Mouse (Mus musculus) ES-CJ7 (cell line): ENCODE data around the gene Plin3.

Experiments used
- DNase-seq: peaks from one replicate; pipeline ENCODE4 v3.0.0; 2011; ENCODE audit warnings: low read depth, low spot score

The Plin3 gene

DNA sequence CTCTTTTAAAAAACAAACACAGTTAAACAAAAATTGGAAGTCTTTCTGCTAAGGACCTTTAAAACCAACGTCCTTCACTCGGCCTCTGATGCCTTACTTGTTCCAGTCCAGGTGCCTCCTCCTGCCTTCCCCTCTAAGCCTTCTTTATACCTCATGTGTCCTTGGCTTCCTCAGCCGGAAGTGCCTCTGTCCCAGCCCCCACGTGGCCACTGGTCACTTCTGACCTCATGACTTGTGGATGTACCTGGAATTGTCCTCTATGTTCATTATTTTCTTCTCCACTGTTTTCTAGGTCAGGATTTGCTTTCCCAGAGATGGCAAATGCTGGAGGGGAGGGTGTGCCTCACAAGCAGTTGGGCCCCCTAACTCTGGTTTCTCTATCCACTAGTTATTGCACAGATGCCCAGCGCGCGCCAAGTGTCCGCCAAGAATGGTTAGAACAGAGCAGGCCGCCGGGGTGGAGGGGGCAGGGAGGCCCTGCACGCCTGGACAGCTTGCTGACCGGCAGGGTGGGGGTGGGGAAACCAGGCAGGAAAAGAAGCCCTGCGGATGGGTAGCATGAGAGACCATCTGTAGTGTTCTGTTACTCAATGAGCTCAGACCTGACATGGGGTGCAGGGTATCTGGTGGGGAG, 9.8 kb upstream of the Plin3 start:
- no peak for DNase-seq

DNA sequence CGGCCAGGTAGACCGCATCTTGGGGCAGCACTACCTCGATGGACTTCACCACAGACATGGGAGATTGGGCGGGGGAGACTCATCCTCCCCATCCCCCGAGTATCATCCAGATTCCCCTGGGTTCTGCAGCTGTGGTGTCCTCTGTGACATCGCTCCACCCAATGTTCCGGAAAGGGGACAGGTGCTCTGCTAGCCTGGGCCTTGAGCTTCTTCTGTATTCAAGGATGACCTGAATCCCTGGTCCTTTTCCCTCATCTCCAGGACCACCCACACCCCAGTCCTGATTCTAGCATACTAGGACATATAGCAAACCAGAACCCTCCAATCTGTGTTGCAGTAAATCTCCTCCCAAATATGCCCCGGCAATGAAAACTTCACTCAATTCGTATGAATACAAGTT, 7.5 kb upstream of the Plin3 start, which contains the start of gene Arrdc5:
Gene Arrdc5, minus strand, starts transcription at position 101 of the 400 bp plus-strand sequence.
- DNase-seq: no peak

DNA sequence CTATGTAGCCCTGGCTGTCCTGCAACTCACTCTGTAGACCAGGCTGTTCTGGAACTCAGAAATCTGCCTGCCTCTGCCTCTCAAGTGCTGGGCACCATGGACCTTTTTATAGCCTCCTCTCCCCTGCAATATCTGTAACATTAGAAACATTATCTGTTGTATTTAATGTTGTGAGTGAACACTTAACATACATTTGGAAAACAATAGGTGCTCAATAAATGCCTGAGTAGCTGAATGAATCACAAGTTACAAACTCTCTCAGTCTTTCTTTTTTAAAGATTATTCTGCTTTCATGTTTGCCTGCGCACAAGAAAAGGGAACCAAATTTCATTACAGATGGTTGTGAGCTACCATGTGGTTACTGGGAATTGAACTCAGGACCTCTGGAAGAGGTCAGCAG, 5.6 kb upstream of the Plin3 start:
- DNase-seq: no peak

DNA sequence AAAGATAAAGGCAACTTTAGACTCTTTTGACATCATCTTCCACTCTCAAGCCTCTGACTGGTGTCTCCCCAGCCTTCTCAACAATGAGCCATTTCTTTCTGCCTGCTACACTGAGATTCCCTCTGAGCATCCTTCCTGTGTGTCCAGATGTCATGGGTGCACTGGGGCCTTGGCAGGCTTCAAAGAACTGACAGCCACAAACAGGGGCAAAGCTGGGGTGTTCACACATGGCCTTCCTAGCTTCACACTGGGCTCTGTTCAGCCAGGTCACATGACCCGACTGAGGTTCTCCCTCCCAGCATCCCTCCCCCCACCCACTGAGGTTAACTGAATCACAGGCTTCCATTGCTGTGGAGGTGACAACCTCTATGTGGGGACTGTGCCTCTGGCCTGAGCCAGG, 3.5 kb upstream of the Plin3 start:
- DNase-seq: no peak

DNA sequence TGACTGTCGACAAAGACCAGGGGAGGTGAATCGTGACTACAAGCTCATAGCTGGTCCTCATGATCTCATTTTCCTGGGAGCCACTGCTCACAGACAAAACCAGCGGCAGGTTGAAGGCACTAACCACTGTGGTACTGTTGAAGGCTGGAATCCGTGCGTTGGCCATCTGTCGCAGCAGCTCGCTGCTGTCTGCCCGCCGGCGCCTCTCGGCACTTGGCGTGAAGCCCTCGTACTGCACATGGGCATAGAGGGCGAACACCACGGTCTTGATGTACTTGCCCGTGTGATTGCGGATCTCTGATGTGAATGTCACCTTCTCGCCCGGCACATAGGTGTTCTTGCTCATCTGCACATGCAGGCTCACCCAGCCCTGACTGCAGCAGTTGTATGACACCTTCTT, 1.6 kb upstream of the Plin3 start:
- DNase-seq: no peak

DNA sequence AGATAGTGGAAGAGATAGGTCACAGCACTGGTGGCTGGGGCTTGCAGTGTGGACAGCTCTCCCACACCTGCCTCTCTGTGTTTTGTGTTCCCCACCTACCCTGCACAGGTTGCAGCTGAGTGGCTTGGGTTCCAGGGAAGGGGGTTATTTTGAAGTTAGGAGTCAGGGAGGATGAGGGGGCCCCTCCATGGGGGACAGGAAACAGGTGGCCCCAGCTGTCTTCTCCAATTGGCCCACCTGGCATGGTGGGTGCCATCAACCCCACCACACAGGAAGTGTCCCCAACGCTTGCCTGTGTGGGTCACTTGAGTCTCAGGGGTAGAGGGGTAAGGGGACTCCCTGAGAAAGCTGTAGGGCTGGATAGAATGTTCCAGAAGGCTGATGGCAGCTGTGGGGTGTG, 618 bp upstream of the Plin3 start:
- no peak for DNase-seq

DNA sequence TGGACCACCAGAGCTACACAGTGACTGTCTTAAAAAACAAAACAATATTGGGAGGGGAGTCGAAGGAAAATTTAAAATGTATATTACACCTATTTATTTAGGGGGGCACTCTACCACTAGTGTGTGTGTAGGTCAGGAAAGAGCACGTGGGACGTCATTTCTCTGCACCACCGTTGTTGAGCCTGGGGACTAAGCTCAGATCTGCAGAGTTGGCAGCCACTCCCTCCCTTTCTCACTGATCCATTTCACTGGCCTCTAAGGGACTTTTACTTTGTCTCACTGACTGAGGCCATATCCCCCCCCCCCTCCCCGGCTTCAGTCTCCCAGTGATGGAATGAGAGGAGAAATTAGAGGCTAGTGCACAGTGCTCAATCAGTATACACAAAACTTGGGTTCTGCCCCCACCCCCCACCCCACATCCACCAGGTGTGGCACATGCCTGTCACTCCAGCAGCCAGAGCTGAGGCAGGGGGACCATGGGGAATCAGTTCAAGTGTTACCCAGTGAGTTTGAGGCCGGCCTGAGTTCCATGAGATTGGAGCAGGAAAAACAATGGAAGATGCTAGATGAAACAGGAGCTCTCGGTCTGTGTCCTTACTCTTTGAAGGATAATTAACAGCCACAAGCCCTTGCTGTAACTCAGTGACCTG, 722 bp downstream of the Plin3 start:
- no peak for DNase-seq

DNA sequence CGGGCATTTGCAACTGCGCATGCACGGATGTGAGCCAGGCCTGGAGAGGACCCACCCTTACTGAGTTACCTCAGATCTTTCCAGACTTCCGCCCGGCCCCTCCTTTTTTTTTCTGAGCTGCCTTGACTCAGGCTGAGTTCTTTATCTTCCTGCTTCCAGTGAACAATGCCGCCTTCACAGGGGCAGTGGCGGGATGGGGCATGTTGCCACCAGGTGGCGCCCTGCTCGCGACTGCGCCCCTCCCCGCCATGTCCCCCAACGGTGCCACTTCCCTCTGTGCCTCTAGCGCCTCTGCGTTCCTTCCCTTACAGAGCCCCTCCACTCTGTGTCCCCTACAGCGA, 1.5 kb downstream of the Plin3 start:
- DNase-seq: peak; percentile 97

DNA sequence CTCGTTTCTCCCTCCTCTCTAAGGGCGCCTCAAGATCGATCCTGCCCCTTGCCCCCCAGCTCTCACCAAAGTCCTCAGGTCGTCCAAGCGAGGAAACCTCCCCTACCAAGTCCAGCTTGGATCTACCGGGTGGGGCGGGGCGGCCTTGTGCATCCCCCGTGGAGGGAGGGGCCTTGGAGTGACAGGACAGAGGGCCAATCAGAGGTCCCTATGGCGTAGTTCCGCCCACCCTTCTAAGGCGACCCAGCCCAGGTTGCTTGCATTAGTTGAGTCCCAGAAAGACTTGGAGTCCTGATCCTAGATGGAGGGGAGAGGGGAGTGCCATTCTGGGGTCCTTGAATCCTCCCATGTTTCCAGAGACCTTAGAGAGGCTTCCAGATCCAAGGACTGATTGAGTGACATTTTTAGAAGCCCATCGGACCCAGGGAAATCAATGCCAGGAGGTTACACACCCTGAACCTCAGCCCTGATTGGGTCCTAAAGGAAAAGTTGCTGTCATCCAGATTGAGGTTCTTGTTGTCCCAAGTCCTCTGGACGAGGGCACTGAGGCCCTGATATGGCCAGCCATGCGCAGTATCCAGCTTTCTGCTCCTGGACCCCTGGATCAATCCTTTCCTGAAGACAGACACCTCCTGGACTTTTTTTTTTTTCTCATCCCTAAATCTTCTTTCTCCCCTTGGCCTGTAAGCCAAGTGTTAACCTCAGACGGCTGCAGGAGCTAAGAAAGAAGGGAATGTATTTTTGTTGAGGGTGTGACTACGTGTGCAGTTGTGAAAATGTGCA, 2.1 kb downstream of the Plin3 start:
- peak; percentile 96 for DNase-seq

DNA sequence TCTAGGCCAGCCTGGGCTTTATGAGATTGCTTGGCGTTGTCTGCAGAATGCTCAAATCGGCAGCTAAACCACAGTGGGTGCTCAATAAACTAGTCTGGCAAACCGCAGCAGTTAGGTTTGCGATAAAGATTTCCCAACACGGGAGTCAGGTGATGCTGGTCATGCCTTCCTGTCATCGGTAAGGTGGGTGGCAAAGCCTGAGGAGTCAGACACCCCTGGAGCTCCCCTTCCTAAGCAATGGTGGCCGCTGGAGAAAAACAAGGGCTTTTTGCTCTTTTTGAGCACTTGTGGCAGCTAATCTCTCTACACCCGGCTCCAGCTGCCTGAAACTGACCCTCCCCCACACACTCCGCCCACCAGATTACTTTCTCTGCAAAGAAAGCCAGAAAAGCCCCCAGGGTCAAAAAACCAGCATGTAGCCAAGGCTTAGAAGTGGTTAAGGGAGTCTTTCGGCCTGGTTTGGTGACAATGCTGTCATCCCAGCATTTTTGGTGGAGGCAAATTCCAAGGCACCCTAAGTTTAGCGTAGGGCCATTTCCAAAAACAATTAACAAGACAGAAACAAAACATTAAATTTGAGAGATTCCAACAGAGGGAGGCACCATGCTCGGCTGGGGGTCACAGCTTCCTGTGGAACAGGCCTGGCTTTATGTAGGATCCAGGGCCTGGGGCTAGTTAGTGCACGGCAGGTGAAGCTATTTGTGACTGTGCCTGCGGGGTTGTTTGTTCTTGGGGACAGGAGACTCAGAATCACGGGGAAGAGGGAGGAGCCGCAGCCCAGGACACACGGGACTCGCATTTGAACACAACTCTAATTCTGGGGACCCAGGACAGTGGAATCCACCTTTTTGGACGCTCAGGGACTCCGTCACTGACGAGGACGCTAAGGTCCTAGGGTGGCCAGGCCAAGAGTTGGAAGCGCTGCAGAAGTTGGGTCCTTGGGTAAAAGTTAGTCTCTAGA, 3.0 kb downstream of the Plin3 start:
- DNase-seq: peak; percentile 88

DNA sequence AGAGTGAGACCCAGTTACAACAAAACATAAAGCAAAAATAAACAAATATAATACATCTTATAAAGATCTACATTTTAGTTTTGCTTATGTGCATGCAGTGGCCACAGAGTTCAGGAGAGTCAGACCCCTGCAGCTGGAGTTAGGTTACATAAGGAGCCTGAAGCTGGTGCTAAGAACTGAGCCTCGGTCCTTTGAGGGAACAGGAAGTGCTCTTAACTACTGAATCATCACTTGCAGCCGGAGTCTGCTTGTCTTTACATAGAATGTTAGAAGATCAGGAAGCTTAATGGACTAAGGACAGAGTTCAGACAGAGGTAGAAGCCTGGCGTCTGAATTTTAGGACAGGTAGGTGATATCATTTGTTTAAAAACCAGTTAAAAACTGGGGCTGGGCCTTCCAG, 3.8 kb downstream of the Plin3 start:
- no peak for DNase-seq

DNA sequence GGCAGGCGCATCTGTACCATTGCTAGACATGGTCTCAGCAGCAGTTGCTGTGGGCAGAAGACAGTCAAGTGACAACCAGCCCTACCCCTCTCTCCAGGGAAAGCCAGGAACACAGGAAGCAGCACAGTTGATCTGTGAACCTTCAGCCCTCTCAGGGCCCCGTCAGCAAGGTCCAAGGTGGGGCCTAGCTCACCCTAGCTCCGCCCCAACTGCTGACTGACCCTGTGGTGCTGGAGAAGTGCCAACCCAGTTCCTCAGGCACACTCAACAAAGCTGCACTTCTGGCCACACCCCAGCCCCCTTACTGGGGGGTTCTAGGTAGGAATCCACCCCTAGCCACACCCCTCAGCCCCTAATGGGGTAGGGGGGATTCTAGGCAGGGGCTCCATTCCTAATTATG, 4.8 kb downstream of the Plin3 start:
- DNase-seq: peak; percentile 76

DNA sequence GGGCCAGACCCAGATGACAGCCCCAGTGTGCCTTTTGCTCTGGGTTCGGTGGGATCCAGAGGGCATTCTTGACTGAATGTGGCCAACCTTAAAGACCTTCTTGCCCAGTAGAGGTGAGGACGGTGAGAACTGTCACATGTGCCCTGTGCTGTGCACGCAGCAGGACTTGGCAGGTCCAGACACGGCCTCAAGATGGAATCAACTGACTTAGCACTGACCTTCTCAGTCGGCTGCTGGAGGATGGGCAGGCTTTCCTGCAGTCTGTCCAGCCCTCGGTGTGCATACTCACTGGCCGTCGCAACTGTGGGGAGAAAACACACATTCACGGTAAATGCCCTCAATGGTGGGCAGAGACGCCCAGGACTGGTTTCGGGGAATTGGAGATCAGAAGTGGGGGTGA, 6.7 kb downstream of the Plin3 start:
- DNase-seq: no peak

DNA sequence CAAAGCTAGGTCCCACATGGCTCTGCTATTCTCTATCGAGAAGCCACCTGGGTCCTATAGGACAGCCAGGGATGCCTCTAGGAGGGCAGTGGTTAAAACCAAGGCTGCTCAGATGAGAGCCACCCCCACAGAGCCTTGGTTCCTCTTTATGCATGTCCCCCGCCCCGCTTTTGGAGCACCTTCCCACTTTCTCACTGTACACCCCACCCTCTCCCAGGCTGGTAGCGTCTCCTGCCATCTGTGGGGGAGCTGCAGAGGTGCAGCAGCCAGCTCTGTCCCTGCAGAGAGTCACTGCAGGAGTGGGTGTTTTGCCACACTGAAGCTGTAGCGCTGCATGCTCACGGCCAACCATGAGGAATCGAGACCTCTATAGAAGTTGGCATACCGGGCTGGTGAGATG, 9.4 kb downstream of the Plin3 start:
- no peak for DNase-seq

DNA sequence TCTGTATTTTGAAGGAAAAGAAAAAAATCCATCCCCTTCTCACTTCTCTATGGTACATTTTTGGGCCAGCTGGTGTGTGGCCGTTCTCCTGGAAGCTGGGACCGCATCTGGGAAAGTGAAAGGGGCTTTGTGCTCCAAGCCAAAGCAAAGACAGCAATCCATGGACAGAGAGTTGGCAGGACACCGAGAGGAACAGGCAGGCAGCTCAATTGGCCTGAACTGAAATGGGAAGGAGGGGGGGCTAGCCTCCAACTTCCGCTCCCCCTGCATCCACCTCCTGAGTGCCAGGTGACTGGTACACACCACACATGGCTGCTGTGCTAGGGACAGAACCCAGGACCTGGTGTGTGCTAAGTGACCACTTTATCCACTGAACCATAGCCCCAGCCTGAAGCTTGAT, 9.9 kb downstream of the Plin3 start:
- no peak for DNase-seq

DNA sequence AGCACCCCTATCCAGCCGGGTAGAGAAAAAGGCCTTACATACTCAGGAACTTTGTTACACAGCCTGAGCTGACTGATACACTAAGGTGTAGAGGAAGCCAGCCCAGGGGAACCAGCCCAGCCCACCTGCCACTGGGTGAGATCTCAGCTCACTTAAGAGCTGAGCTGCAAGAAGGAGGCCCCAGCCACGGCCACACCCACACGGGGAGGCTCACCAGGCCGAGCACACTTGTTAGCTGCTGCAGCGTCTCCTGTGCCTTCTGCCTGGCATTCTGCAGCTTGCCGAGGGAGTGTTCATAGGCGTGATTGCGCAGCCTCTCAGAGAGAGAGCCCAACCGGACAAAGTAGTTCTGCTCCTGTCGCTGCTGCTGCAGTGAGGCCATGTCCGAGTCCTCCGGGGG, 11.5 kb downstream of the Plin3 start:
- DNase-seq: peak; percentile 55

DNA sequence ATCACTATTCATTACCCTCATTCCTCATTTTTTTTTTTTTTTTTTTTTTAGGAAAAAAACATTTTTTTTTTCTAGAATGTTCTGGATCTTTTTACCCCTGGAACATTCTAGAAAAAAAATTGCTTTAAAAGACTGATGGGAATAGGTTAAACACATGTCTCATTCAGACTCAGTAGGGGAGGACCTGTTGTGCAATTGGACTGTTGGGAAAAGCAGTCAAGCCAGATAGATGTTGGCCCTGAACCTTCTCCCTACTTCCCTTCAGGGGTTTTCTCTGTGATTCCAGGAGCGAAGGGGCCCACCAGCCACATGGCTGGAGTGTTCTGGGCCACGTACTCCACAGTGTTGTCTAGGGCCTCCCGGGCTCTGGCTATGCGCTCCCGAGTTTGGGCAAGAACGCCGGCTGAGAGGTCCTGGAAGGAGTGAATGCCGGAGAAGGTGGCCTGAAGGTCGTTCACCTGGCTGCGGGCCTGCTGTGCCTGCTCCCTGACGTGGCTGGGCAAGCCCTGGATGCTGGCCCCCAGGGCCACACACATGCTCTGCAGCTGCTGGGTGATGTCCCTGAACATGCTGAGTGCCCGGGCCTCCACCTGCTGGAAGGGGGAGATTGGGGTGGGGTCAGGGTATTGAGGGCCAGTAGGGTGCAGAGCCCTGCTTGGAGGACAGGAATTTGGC, 13.1 kb downstream of the Plin3 start:
- no peak for DNase-seq

DNA sequence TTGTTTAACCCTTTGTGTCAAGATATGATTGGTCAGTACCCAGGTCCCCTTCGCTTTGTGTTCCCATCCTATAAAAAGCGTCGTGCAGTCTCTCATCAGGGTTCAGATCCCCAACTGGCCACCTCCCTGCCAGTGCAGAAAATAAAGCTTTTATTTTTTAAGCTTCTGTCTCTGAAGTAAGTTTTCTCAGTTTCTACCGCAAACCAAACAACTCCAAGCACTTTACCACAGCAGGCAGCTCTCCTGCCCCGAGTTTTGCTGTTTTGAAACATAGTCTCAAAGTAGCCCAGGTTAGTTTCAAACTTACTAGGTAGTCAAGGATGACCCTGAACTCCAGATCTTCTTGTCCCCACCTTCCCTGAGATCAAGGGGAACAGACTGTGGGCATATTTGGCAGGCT, 14.3 kb downstream of the Plin3 start:
- no peak for DNase-seq

DNA sequence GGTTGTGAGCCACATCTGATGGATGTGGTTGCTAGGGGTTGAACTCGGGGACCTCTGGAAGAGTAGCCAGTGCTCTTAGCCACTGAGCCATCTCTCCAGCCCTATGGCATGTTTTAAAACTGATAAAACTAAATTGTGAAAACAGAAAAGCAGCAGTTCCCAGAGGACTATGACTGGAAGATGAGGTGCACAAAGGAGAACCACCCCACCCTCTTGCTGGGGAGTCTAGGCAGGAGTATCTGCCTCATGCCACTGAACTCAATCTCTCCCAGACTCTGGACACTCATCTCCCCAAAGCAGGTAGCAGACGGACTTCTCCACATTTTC, 15.1 kb downstream of the Plin3 start:
- no peak for DNase-seq

DNA sequence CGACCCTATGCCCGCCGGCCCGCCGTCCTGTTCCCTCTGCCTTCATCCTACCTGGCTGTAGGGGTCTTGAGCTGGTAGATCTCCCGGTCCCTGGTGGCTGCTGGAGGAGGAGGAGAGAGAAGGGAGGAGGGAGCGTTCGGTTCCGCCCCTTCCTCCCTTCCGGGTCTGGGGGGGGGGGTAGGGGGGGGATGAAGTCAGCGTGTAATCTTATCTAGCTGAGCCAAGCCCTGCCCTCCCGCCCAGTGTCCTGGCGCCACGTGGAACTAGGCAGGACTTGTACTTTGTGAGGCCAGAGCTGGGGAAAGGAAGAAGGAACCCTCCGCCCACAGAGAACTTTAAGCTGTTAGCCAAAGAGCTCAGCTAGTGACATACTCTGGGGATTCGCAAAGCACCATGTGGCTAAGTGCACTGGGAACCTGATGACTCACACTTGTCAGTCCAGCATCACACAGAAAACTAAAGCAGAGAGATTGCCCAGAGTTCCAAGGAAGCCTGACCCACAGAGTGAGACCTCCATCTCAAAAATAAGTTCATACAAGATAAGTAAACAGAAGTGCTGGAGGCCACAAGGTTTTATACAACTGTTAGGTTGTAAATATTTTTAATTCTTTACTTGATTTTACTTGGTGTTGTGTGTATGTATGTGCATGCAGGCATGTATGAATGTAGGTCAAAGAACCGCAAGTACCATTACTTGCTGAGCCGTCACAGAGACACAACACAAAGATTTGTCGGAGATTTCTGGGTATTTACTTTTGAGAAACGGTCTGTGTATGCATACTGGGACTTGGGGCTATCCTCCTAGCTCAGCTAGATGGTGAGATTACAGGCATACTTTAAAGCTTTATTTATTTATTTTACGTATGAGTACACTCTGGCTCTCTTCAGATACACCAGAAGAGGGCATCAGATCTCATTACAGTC, 15.8 kb downstream of the Plin3 start, which contains the start of gene Ticam1:
Gene Ticam1, minus strand, starts transcription at position 144 of the 924 bp plus-strand sequence.
- DNase-seq: peak; percentile 91
